Mouse (Mus musculus): ENCODE measurements around the gene Slc20a1. TPM values are rescaled to one million over a fixed set of nuclear protein-coding genes. Genes with fewer than 3 reads are reported as not detected.

The Slc20a1 gene
- polyA plus RNA-seq (2014; fragmentation: Nextera tagmentation; extraction: Ambion mirVana) = 29.5 and 34.4 TPM in 2 replicates

GRCm38 (mm10) chr2:129198436-129199327 lies at the start of gene Slc20a1:
Gene Slc20a1, plus strand, starts transcription at chr2:129198764.
- WGBS = under 1% methylated on average over 89 of the region's 96 CpGs
- peaks cover 34% of the 10 kb centered on the region for H3K36me3 ChIP-seq (ENCODE audit: insufficient read depth)
- DNase-seq (peak; percentile 99), ATAC-seq (ENCODE audit: insufficient read depth) (peak; percentile 99)
- TF ChIP-seq CTCF (IDR thresholded peaks at IDR 0.05; ENCODE audit: low read depth) = peak; percentile 24
- 0 out of 2 replicates have a peak, but pooled peaks cover 3% of the 10 kb centered on the region for H3K4me1 ChIP-seq (ENCODE audit: insufficient read depth)
- H3K27me3 ChIP-seq (ENCODE audit: insufficient read depth, low read length) = no peaks in the 10 kb centered on the region
- H3K9ac ChIP-seq = peak within 1 kb of the TSS; percentile 90
- H3K4me3 ChIP-seq (ENCODE audit: low read depth, low read length) = peak within 1 kb of the TSS; percentile 81
- H3K4me2 ChIP-seq = peak within 1 kb of the TSS; percentile 92
- H3K9me3 ChIP-seq (ENCODE audit: low read depth, low read length) = no peaks in the 10 kb centered on the region
- peak within 1 kb of the TSS; percentile 87 for H3K27ac ChIP-seq (ENCODE audit: low read depth)

- H3K4me1 ChIP-seq (ENCODE audit: insufficient read depth) = 0 out of 2 replicates have a peak, but pooled peaks cover 3% of the 10 kb centered on the region
- H3K4me3 ChIP-seq (ENCODE audit: low read depth, low read length) = no peak overlapping the region
- 59% methylated on average over 2 of the region's 2 CpGs for WGBS
- H3K27ac ChIP-seq (ENCODE audit: low read depth) = no peak overlapping the region
- H3K9ac ChIP-seq = no peak overlapping the region
- no peak overlapping the region for H3K4me2 ChIP-seq
- H3K27me3 ChIP-seq (ENCODE audit: insufficient read depth, low read length) = no peaks in the 10 kb centered on the region
- no peaks in the 10 kb centered on the region for H3K9me3 ChIP-seq (ENCODE audit: low read depth, low read length)
- ATAC-seq (ENCODE audit: insufficient read depth) (no peak), DNase-seq (peak; percentile 19)
- no peak for TF ChIP-seq CTCF (IDR thresholded peaks at IDR 0.05; ENCODE audit: low read depth)
- no peaks in the 10 kb centered on the region for H3K36me3 ChIP-seq (ENCODE audit: insufficient read depth)
Measured at GRCm38 (mm10) chr2:129148836-129149235, 49.7 kb upstream of the Slc20a1 start.

GRCm38 (mm10) chr2:129150386-129150785 lies 48.2 kb upstream of the Slc20a1 start:
- 76% methylated on average over 5 of the region's 5 CpGs for WGBS
- H3K27me3 ChIP-seq (ENCODE audit: insufficient read depth, low read length) = no peaks in the 10 kb centered on the region
- H3K4me2 ChIP-seq = no peak overlapping the region
- no peak for TF ChIP-seq CTCF (IDR thresholded peaks at IDR 0.05; ENCODE audit: low read depth)
- no peak overlapping the region for H3K27ac ChIP-seq (ENCODE audit: low read depth)
- H3K36me3 ChIP-seq (ENCODE audit: insufficient read depth) = no peaks in the 10 kb centered on the region
- ATAC-seq (ENCODE audit: insufficient read depth) (no peak), DNase-seq (no peak)
- H3K4me3 ChIP-seq (ENCODE audit: low read depth, low read length) = no peak overlapping the region
- no peak overlapping the region for H3K9ac ChIP-seq
- no peaks in the 10 kb centered on the region for H3K9me3 ChIP-seq (ENCODE audit: low read depth, low read length)
- 0 out of 2 replicates have a peak, but pooled peaks cover 3% of the 10 kb centered on the region for H3K4me1 ChIP-seq (ENCODE audit: insufficient read depth)

- H3K9me3 ChIP-seq (ENCODE audit: low read depth, low read length) = no peaks in the 10 kb centered on the region
- no peak overlapping the region for H3K4me2 ChIP-seq
- no peak for TF ChIP-seq CTCF (IDR thresholded peaks at IDR 0.05; ENCODE audit: low read depth)
- no peak overlapping the region for H3K9ac ChIP-seq
- ATAC-seq (ENCODE audit: insufficient read depth) (no peak), DNase-seq (peak; percentile 24)
- H3K4me3 ChIP-seq (ENCODE audit: low read depth, low read length) = no peak overlapping the region
- no peak overlapping the region for H3K27ac ChIP-seq (ENCODE audit: low read depth)
- 45% methylated on average over 9 of the region's 9 CpGs for WGBS
- H3K27me3 ChIP-seq (ENCODE audit: insufficient read depth, low read length) = no peaks in the 10 kb centered on the region
- H3K36me3 ChIP-seq (ENCODE audit: insufficient read depth) = no peaks in the 10 kb centered on the region
- H3K4me1 ChIP-seq (ENCODE audit: insufficient read depth) = 0 out of 2 replicates have a peak, but pooled peaks cover 3% of the 10 kb centered on the region
Measured at GRCm38 (mm10) chr2:129151111-129151510, 47.5 kb upstream of the Slc20a1 start.

- no peak overlapping the region for H3K9ac ChIP-seq
- no peaks in the 10 kb centered on the region for H3K27me3 ChIP-seq (ENCODE audit: insufficient read depth, low read length)
- H3K4me2 ChIP-seq = no peak overlapping the region
- WGBS = 44% methylated on average over 1 of the region's 1 CpGs
- no peaks in the 10 kb centered on the region for H3K9me3 ChIP-seq (ENCODE audit: low read depth, low read length)
- no peak overlapping the region for H3K27ac ChIP-seq (ENCODE audit: low read depth)
- no peak overlapping the region for H3K4me3 ChIP-seq (ENCODE audit: low read depth, low read length)
- DNase-seq = no peak
- no peak for ATAC-seq (ENCODE audit: insufficient read depth)
- TF ChIP-seq CTCF (IDR thresholded peaks at IDR 0.05; ENCODE audit: low read depth) = 0 out of 2 replicates have a peak, but pooled peaks have one; percentile 18
- 0 out of 2 replicates have a peak, but pooled peaks cover 3% of the 10 kb centered on the region for H3K4me1 ChIP-seq (ENCODE audit: insufficient read depth)
- H3K36me3 ChIP-seq (ENCODE audit: insufficient read depth) = no peaks in the 10 kb centered on the region
Measured at GRCm38 (mm10) chr2:129152751-129153150, 45.8 kb upstream of the Slc20a1 start.

GRCm38 (mm10) chr2:129164815-129165214 lies 33.7 kb upstream of the Slc20a1 start:
- H3K4me1 ChIP-seq (ENCODE audit: insufficient read depth) = no peaks in the 10 kb centered on the region
- no peak overlapping the region for H3K9ac ChIP-seq
- no peaks in the 10 kb centered on the region for H3K9me3 ChIP-seq (ENCODE audit: low read depth, low read length)
- WGBS = 70% methylated on average over 5 of the region's 5 CpGs
- no peak overlapping the region for H3K4me3 ChIP-seq (ENCODE audit: low read depth, low read length)
- H3K4me2 ChIP-seq = no peak overlapping the region
- H3K36me3 ChIP-seq (ENCODE audit: insufficient read depth) = no peaks in the 10 kb centered on the region
- H3K27me3 ChIP-seq (ENCODE audit: insufficient read depth, low read length) = no peaks in the 10 kb centered on the region
- H3K27ac ChIP-seq (ENCODE audit: low read depth) = no peak overlapping the region
- no peak for ATAC-seq (ENCODE audit: insufficient read depth)
- no peak for DNase-seq
- TF ChIP-seq CTCF (IDR thresholded peaks at IDR 0.05; ENCODE audit: low read depth) = no peak

Measured in lung, embryonic 14.5 days (tissue).